Mouse (Mus musculus): ENCODE data around the gene Apex1.
"Not testable (repeated sequence)": the region's sequence is repeated elsewhere in the genome, so short reads cannot be mapped to it uniquely, and the experiment has no call there.

Gene Apex1

GRCm38 (mm10) chr14:50925111-50925920 lies 548 bp downstream of the Apex1 start:
- in situ Hi-C loops (cut with MboI, MseI) = loop anchor here (10.0 to 25.0 kb wide), 3 partner anchors 111 to 962 kb away; partner anchors contain the start of genes Mettl17 and Slc39a2

- in situ Hi-C loops (cut with MboI, MseI) = loop anchor here (10.0 to 25.0 kb wide), 3 partner anchors 113 to 960 kb away; partner anchors contain the start of genes Mettl17 and Slc39a2
These were observed 2.6 kb downstream of the Apex1 start for GRCm38 (mm10) chr14:50927366-50927765.

GRCm38 (mm10) chr14:50929951-50930350 lies 5.2 kb downstream of the Apex1 start:
- in situ Hi-C loops (cut with MboI, MseI) = loop anchor here (10.0 to 25.0 kb wide), 3 partner anchors 115 to 957 kb away; partner anchors contain the start of genes Mettl17 and Slc39a2

- in situ Hi-C loops (cut with MboI, MseI) = loop anchor here (25.0 kb wide), 1 partner anchor 957 kb away; the partner anchor contains the start of genes Mettl17 and Slc39a2
These were observed 5.6 kb downstream of the Apex1 start for GRCm38 (mm10) chr14:50930377-50930753.

GRCm38 (mm10) chr14:50930754-50931492 lies 6.2 kb downstream of the Apex1 start, which contains the start of the genes Pip4p1 and Pnp:
TSS of gene Pip4p1 (minus strand) at chr14:50930856.
TSS of gene Pnp (plus strand) at chr14:50931082.
- in situ Hi-C loops (cut with MboI, MseI) = loop anchor here (25.0 kb wide), 1 partner anchor 956 kb away; the partner anchor contains the start of genes Mettl17 and Slc39a2

GRCm38 (mm10) chr14:50931493-50932020 lies 6.8 kb downstream of the Apex1 start:
- in situ Hi-C loops (cut with MboI, MseI) = loop anchor here (25.0 kb wide), 1 partner anchor 956 kb away; the partner anchor contains the start of genes Mettl17 and Slc39a2

GRCm38 (mm10) chr14:50936649-50937048 lies 11.9 kb downstream of the Apex1 start:
- in situ Hi-C loops (cut with MboI, MseI) = loop anchor here (25.0 kb wide), 1 partner anchor 951 kb away; the partner anchor contains the start of genes Mettl17 and Slc39a2

GRCm38 (mm10) chr14:50938119-50938908 lies 13.5 kb downstream of the Apex1 start:
- in situ Hi-C loops (cut with MboI, MseI) = loop anchor here (25.0 kb wide), 1 partner anchor 949 kb away; the partner anchor contains the start of genes Mettl17 and Slc39a2

- in situ Hi-C loops (cut with MboI, MseI) = loop anchor here (25.0 kb wide), 1 partner anchor 948 kb away; the partner anchor contains the start of genes Mettl17 and Slc39a2
These were observed 14.2 kb downstream of the Apex1 start for GRCm38 (mm10) chr14:50938940-50939339.

- in situ Hi-C loops (cut with MboI, MseI) = loop anchor here (25.0 kb wide), 1 partner anchor 943 kb away; the partner anchor contains the start of genes Mettl17 and Slc39a2
These were observed 19.3 kb downstream of the Apex1 start, which contains the start of gene Gm49342 for GRCm38 (mm10) chr14:50943932-50944667. TSS of gene Gm49342 (plus strand) at chr14:50944517.

- in situ Hi-C loops (cut with MboI, MseI) = loop anchor here (25.0 kb wide), 1 partner anchor 943 kb away; the partner anchor contains the start of genes Mettl17 and Slc39a2
These were observed 19.9 kb downstream of the Apex1 start for GRCm38 (mm10) chr14:50944668-50945033.

GRCm38 (mm10) chr14:50945081-50945480 lies 20.3 kb downstream of the Apex1 start:
- in situ Hi-C loops (cut with MboI, MseI) = loop anchor here (25.0 kb wide), 1 partner anchor 942 kb away; the partner anchor contains the start of genes Mettl17 and Slc39a2

GRCm38 (mm10) chr14:50945526-50945925 lies 20.8 kb downstream of the Apex1 start:
- in situ Hi-C loops (cut with MboI, MseI) = loop anchor here (25.0 kb wide), 1 partner anchor 942 kb away; the partner anchor contains the start of genes Mettl17 and Slc39a2

GRCm38 (mm10) chr14:50955487-50955886 lies 30.7 kb downstream of the Apex1 start:
- in situ Hi-C loops (cut with MboI, MseI) = no loop called here

GRCm38 (mm10) chr14:50955942-50956508 lies 31.3 kb downstream of the Apex1 start, which contains the start of gene Pnp2:
TSS of gene Pnp2 (plus strand) at chr14:50955992.
- in situ Hi-C loops (cut with MboI, MseI) = not testable (repeated sequence)

GRCm38 (mm10) chr14:50956724-50957123 lies 32.0 kb downstream of the Apex1 start:
- in situ Hi-C loops (cut with MboI, MseI) = not testable (repeated sequence)

GRCm38 (mm10) chr14:50957146-50957545 lies 32.4 kb downstream of the Apex1 start:
- in situ Hi-C loops (cut with MboI, MseI) = not testable (repeated sequence)

- in situ Hi-C loops (cut with MboI, MseI) = not testable (repeated sequence)
These were observed 33.7 kb downstream of the Apex1 start for GRCm38 (mm10) chr14:50958289-50958995.

Measured in T-helper 2 cell (primary cell).